In genomic region chr7:31085171-31085570, GRCm38 (mm10) we compare ENCODE assay signal across 10 mouse cellular contexts. TPM values are rescaled to one million over a fixed set of nuclear protein-coding genes. Genes with fewer than 3 reads are reported as not detected.
DNase-seq lines count a peak whose midpoint lies in the region; TF ChIP-seq lines count a peak whose summit lies in the region.
"Had no signal": no experiment of that assay in that cellular context is flagged by ENCODE, and none has a peak within 500 bp of the region (broad histone marks: within the 10 kb centered on the region; RNA-seq: fewer than 3 reads in every experiment).

No protein-coding gene starts in this region.

- no peak for TF ChIP-seq CTCF in gastrocnemius, adult 2 months (IDR thresholded peaks at IDR 0.05)

- intact Hi-C loops in gastrocnemius, adult 2 months (cut with DNase I), result no loop called here

- H3K27ac ChIP-seq in gastrocnemius, adult 2 months, result peak overlapping the region; percentile 95
- H3K27ac ChIP-seq: neural tube, embryonic 12.5 days had no signal

- DNase-seq in gastrocnemius, adult 2 months, result peak; percentile 73
- DNase-seq in gastrocnemius, adult 8-10 months (ENCODE audit: low spot score in 2 of 2), result no peak
- DNase-seq in 3134 (ENCODE audit: extremely low read depth, insufficient read length, low spot score), result peak; percentile 45
- peak; percentile 41 for DNase-seq in embryo, embryonic 11 days
- peak; percentile 34 for DNase-seq in induced T-regulatory cell, adult 2 months (ENCODE audit: low read depth)
- DNase-seq in lung, postnatal 10 days, result peak; percentile 65
- DNase-seq in testis, postnatal 10 days (ENCODE audit: low spot score), result no peak
- no peak for DNase-seq in urinary bladder, postnatal 25 days (ENCODE audit: low spot score)

- peak overlapping the region; percentile 28 for H3K4me3 ChIP-seq in gastrocnemius, adult 2 months
- H3K4me3 ChIP-seq: neural tube, embryonic 12.5 days had no signal

RNA-seq across cellular contexts. Expression of gene Fxyd3, which starts 8.7 kb away (rescaled TPM):
- total RNA-seq in gastrocnemius, adult 2 months (2021), result 1 to 10 TPM; 1.2 to 1.4 TPM
- 1 to 10 TPM in 2 of 4 experiments, under 1 TPM in 2; 0.77 to 1.3 (median 0.92) TPM for total RNA-seq in gastrocnemius, adult 8-10 months (2022)
- total RNA-seq: hematopoietic stem cell, adult 5-6 weeks had no signal

RNA-seq across cellular contexts. Expression of gene Lgi4, which starts 26.0 kb away (rescaled TPM):
- total RNA-seq in gastrocnemius, adult 2 months (2021), result 1 to 10 TPM; 2.4 to 3.3 TPM
- 1 to 10 TPM; 1.4 to 3.5 (median 2.3) TPM for total RNA-seq in gastrocnemius, adult 8-10 months (2022)
- total RNA-seq: hematopoietic stem cell, adult 5-6 weeks had no signal

RNA-seq across cellular contexts. Expression of gene Fxyd1, which starts 28.2 kb away (rescaled TPM):
- 1,000 to 10,000 TPM in 1 of 2 experiments, 100 to 1,000 TPM in 1; 944 to 1,010 TPM for total RNA-seq in gastrocnemius, adult 2 months (2021)
- 100 to 1,000 TPM; 556 to 826 (median 679) TPM for total RNA-seq in gastrocnemius, adult 8-10 months (2022)

RNA-seq across cellular contexts. Expression of gene Hpn, which starts 29.9 kb away (rescaled TPM):
- total RNA-seq in gastrocnemius, adult 2 months (2021), result 10 to 100 TPM; 14.0 to 15.9 TPM
- total RNA-seq in gastrocnemius, adult 8-10 months (2022), result 10 to 100 TPM; 15.2 to 21.0 (median 17.7) TPM

RNA-seq across cellular contexts. Expression of gene Fxyd7, which starts 33.9 kb away (rescaled TPM):
- total RNA-seq in gastrocnemius, adult 2 months (2021), result 1 to 10 TPM; 1.4 to 1.6 TPM
- 1 to 10 TPM in 2 of 4 experiments, under 1 TPM in 1, not detected in 1; 0.99 to 1.3 (median 1.3) TPM for total RNA-seq in gastrocnemius, adult 8-10 months (2022)

Comparison
In these comparisons a context has a peak if more than half of its experiments do, and no peak if none do; other contexts are left out.
1. DNase-seq: peak in gastrocnemius, adult 2 months (single experiment), 3134 (single experiment), embryo, embryonic 11 days (single experiment), induced T-regulatory cell, adult 2 months (single experiment) and lung, postnatal 10 days (single experiment); none in gastrocnemius, adult 8-10 months (0 of 2), testis, postnatal 10 days (single experiment) and urinary bladder, postnatal 25 days (single experiment).